Mouse (Mus musculus): Measurements from ENCODE around the gene Use1.

The Use1 gene

GRCm38 (mm10) chr8:71375581-71376422 lies 9.2 kb downstream of the Use1 start:
- in situ Hi-C loops (cut with MboI, MseI) = no loop called here

- in situ Hi-C loops (cut with MboI, MseI) = no loop called here
Observed at GRCm38 (mm10) chr8:71376423-71377030, 9.9 kb downstream of the Use1 start.

- in situ Hi-C loops (cut with MboI, MseI) = no loop called here
Observed at GRCm38 (mm10) chr8:71379008-71379407, 12.4 kb downstream of the Use1 start.

GRCm38 (mm10) chr8:71379512-71380075 lies 12.9 kb downstream of the Use1 start:
- in situ Hi-C loops (cut with MboI, MseI) = no loop called here

GRCm38 (mm10) chr8:71380178-71381171 lies 13.8 kb downstream of the Use1 start:
- in situ Hi-C loops (cut with MboI, MseI) = no loop called here

- in situ Hi-C loops (cut with MboI, MseI) = no loop called here
Observed at GRCm38 (mm10) chr8:71381421-71381970, 14.8 kb downstream of the Use1 start, which contains the start of gene Nr2f6. Gene Nr2f6, minus strand, starts transcription at chr8:71381960.

- in situ Hi-C loops (cut with MboI, MseI) = no loop called here
Observed at GRCm38 (mm10) chr8:71381971-71382961, 15.6 kb downstream of the Use1 start.

GRCm38 (mm10) chr8:71383396-71383795 lies 16.7 kb downstream of the Use1 start:
- in situ Hi-C loops (cut with MboI, MseI) = no loop called here

- in situ Hi-C loops (cut with MboI, MseI) = no loop called here
Observed at GRCm38 (mm10) chr8:71383860-71384259, 17.2 kb downstream of the Use1 start.

GRCm38 (mm10) chr8:71385212-71385835 lies 18.7 kb downstream of the Use1 start:
- in situ Hi-C loops (cut with MboI, MseI) = no loop called here

GRCm38 (mm10) chr8:71388267-71388666 lies 21.6 kb downstream of the Use1 start:
- in situ Hi-C loops (cut with MboI, MseI) = no loop called here

GRCm38 (mm10) chr8:71391696-71392095 lies 25.0 kb downstream of the Use1 start:
- in situ Hi-C loops (cut with MboI, MseI) = no loop called here

- in situ Hi-C loops (cut with MboI, MseI) = no loop called here
Observed at GRCm38 (mm10) chr8:71392391-71392790, 25.7 kb downstream of the Use1 start.

- in situ Hi-C loops (cut with MboI, MseI) = no loop called here
Observed at GRCm38 (mm10) chr8:71392871-71393270, 26.2 kb downstream of the Use1 start.

- in situ Hi-C loops (cut with MboI, MseI) = no loop called here
Observed at GRCm38 (mm10) chr8:71394481-71394880, 27.8 kb downstream of the Use1 start.

- in situ Hi-C loops (cut with MboI, MseI) = no loop called here
Observed at GRCm38 (mm10) chr8:71395071-71395470, 28.4 kb downstream of the Use1 start.

- in situ Hi-C loops (cut with MboI, MseI) = no loop called here
Observed at GRCm38 (mm10) chr8:71395629-71396028, 29.0 kb downstream of the Use1 start, which contains the start of gene Ushbp1. Gene Ushbp1, minus strand, starts transcription at chr8:71395802.

- in situ Hi-C loops (cut with MboI, MseI) = no loop called here
Observed at GRCm38 (mm10) chr8:71396639-71397305, 30.1 kb downstream of the Use1 start, which contains the start of gene Babam1. Gene Babam1, plus strand, starts transcription at chr8:71396861.

GRCm38 (mm10) chr8:71397701-71398100 lies 31.1 kb downstream of the Use1 start:
- in situ Hi-C loops (cut with MboI, MseI) = no loop called here
